Mouse (Mus musculus): Measurements from ENCODE around the gene Fsip1. TPM values are rescaled to one million over a fixed set of nuclear protein-coding genes. Genes with fewer than 3 reads are reported as not detected.

The Fsip1 gene
- polyA plus RNA-seq, 1 experiment = 3.1 TPM

- no peak for TF ChIP-seq CTCF (IDR thresholded peaks at IDR 0.05; ENCODE audit: low read depth, low read length)
- no peak for TF ChIP-seq EP300 (IDR thresholded peaks at IDR 0.05; ENCODE audit: insufficient read depth, low read depth, low read length)
- no peak for TF ChIP-seq POLR2A (IDR thresholded peaks at IDR 0.05; ENCODE audit: insufficient read depth, low read length)
- H3K9me3 ChIP-seq (replicated peaks; ENCODE audit: control insufficient read depth, insufficient read depth, low read length, poor library complexity, severe bottlenecking) = no peaks in the 10 kb centered on the region
- no peaks in the 10 kb centered on the region for H3K27me3 ChIP-seq (ENCODE audit: control insufficient read depth, insufficient read depth, low read length, poor library complexity, severe bottlenecking)
- no peak overlapping the region for H3K27ac ChIP-seq (ENCODE audit: insufficient read depth, low read length)
- no peak overlapping the region for H3K4me3 ChIP-seq (ENCODE audit: low read depth, low read length)
- H3K9ac ChIP-seq (ENCODE audit: low read depth, poor library complexity, severe bottlenecking) = no peak overlapping the region
- no peaks in the 10 kb centered on the region for H3K4me1 ChIP-seq (ENCODE audit: control insufficient read depth, insufficient read depth, low read length)
- no peaks in the 10 kb centered on the region for H3K36me3 ChIP-seq (ENCODE audit: control insufficient read depth, insufficient read depth, low read length, poor library complexity, severe bottlenecking)
Observed at GRCm38 (mm10) chr2:118139261-118139660, 117.5 kb downstream of the Fsip1 start.

- no peak for TF ChIP-seq POLR2A (IDR thresholded peaks at IDR 0.05; ENCODE audit: insufficient read depth, low read length)
- TF ChIP-seq EP300 (IDR thresholded peaks at IDR 0.05; ENCODE audit: insufficient read depth, low read depth, low read length) = no peak
Observed at GRCm38 (mm10) chr2:118137776-118138175, 119.0 kb downstream of the Fsip1 start.

DNA sequence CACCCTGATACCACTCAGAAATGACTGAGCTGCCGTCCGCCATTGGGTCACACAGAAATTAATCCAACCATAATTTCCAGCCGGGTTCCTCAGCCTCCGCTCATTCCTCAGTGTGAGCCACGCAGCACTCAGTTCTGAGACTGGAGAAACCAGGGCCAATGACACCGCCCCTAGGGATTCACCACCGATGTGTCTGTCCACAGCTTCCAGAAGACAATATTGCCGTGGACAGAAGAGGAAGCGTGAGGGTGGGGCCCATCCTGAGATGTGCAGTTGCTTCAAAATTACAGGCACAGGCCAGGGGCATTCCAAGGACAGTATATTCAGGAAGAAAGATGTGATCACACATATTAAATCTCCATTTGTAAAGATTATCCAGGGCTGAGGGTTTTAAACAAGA lies 119.7 kb downstream of the Fsip1 start:
- H3K27ac ChIP-seq (ENCODE audit: insufficient read depth, low read length) = no peak overlapping the region
- no peak overlapping the region for H3K4me3 ChIP-seq (ENCODE audit: low read depth, low read length)
- no peaks in the 10 kb centered on the region for H3K36me3 ChIP-seq (ENCODE audit: control insufficient read depth, insufficient read depth, low read length, poor library complexity, severe bottlenecking)
- TF ChIP-seq CTCF (IDR thresholded peaks at IDR 0.05; ENCODE audit: low read depth, low read length) = no peak
- TF ChIP-seq POLR2A (IDR thresholded peaks at IDR 0.05; ENCODE audit: insufficient read depth, low read length) = no peak
- TF ChIP-seq EP300 (IDR thresholded peaks at IDR 0.05; ENCODE audit: insufficient read depth, low read depth, low read length) = no peak
- H3K9me3 ChIP-seq (replicated peaks; ENCODE audit: control insufficient read depth, insufficient read depth, low read length, poor library complexity, severe bottlenecking) = no peaks in the 10 kb centered on the region
- H3K9ac ChIP-seq (ENCODE audit: low read depth, poor library complexity, severe bottlenecking) = no peak overlapping the region
- no peaks in the 10 kb centered on the region for H3K4me1 ChIP-seq (ENCODE audit: control insufficient read depth, insufficient read depth, low read length)
- H3K27me3 ChIP-seq (ENCODE audit: control insufficient read depth, insufficient read depth, low read length, poor library complexity, severe bottlenecking) = no peaks in the 10 kb centered on the region

More at GRCm38 (mm10) chr2:118137776-118138175, 119.0 kb downstream of the Fsip1 start:
- Histone ChIP-seq H3K9me3 (replicated peaks; ENCODE audit: control insufficient read depth, insufficient read depth, low read length, poor library complexity, severe bottlenecking) (no peaks in the 10 kb centered on the region), H3K4me3 (ENCODE audit: low read depth, low read length) (no peak overlapping the region), H3K4me1 (ENCODE audit: control insufficient read depth, insufficient read depth, low read length) (no peaks in the 10 kb centered on the region), H3K36me3 (ENCODE audit: control insufficient read depth, insufficient read depth, low read length, poor library complexity, severe bottlenecking) (no peaks in the 10 kb centered on the region), H3K27ac (ENCODE audit: insufficient read depth, low read length) (no peak overlapping the region), H3K27me3 (ENCODE audit: control insufficient read depth, insufficient read depth, low read length, poor library complexity, severe bottlenecking) (no peaks in the 10 kb centered on the region), H3K9ac (ENCODE audit: low read depth, poor library complexity, severe bottlenecking) (no peak overlapping the region)

- TF ChIP-seq EP300 (IDR thresholded peaks at IDR 0.05; ENCODE audit: insufficient read depth, low read depth, low read length) (no peak), CTCF (IDR thresholded peaks at IDR 0.05; ENCODE audit: low read depth, low read length) (no peak), POLR2A (IDR thresholded peaks at IDR 0.05; ENCODE audit: insufficient read depth, low read length) (no peak)
- H3K9ac ChIP-seq (ENCODE audit: low read depth, poor library complexity, severe bottlenecking) = no peak overlapping the region
- no peaks in the 10 kb centered on the region for H3K36me3 ChIP-seq (ENCODE audit: control insufficient read depth, insufficient read depth, low read length, poor library complexity, severe bottlenecking)
- H3K27ac ChIP-seq (ENCODE audit: insufficient read depth, low read length) = no peak overlapping the region
- no peaks in the 10 kb centered on the region for H3K4me1 ChIP-seq (ENCODE audit: control insufficient read depth, insufficient read depth, low read length)
- H3K4me3 ChIP-seq (ENCODE audit: low read depth, low read length) = no peak overlapping the region
- H3K27me3 ChIP-seq (ENCODE audit: control insufficient read depth, insufficient read depth, low read length, poor library complexity, severe bottlenecking) = no peaks in the 10 kb centered on the region
- H3K9me3 ChIP-seq (replicated peaks; ENCODE audit: control insufficient read depth, insufficient read depth, low read length, poor library complexity, severe bottlenecking) = no peaks in the 10 kb centered on the region
Observed at GRCm38 (mm10) chr2:118128313-118128712, 128.5 kb downstream of the Fsip1 start.

GRCm38 (mm10) chr2:118127516-118128288 lies 129.1 kb downstream of the Fsip1 start:
- Histone ChIP-seq H3K27me3 (ENCODE audit: control insufficient read depth, insufficient read depth, low read length, poor library complexity, severe bottlenecking) (no peaks in the 10 kb centered on the region), H3K36me3 (ENCODE audit: control insufficient read depth, insufficient read depth, low read length, poor library complexity, severe bottlenecking) (no peaks in the 10 kb centered on the region), H3K9me3 (replicated peaks; ENCODE audit: control insufficient read depth, insufficient read depth, low read length, poor library complexity, severe bottlenecking) (no peaks in the 10 kb centered on the region), H3K4me1 (ENCODE audit: control insufficient read depth, insufficient read depth, low read length) (no peaks in the 10 kb centered on the region), H3K9ac (ENCODE audit: low read depth, poor library complexity, severe bottlenecking) (no peak overlapping the region), H3K4me3 (ENCODE audit: low read depth, low read length) (no peak overlapping the region), H3K27ac (ENCODE audit: insufficient read depth, low read length) (no peak overlapping the region)
- no peak for TF ChIP-seq CTCF (IDR thresholded peaks at IDR 0.05; ENCODE audit: low read depth, low read length)
- no peak for TF ChIP-seq POLR2A (IDR thresholded peaks at IDR 0.05; ENCODE audit: insufficient read depth, low read length)
- no peak for TF ChIP-seq EP300 (IDR thresholded peaks at IDR 0.05; ENCODE audit: insufficient read depth, low read depth, low read length)

GRCm38 (mm10) chr2:118125943-118126470 lies 130.8 kb downstream of the Fsip1 start:
- Histone ChIP-seq H3K27ac (ENCODE audit: insufficient read depth, low read length) (no peak overlapping the region), H3K36me3 (ENCODE audit: control insufficient read depth, insufficient read depth, low read length, poor library complexity, severe bottlenecking) (no peaks in the 10 kb centered on the region)

More at GRCm38 (mm10) chr2:118125943-118126470, 130.8 kb downstream of the Fsip1 start:
- H3K9ac ChIP-seq (ENCODE audit: low read depth, poor library complexity, severe bottlenecking) = no peak overlapping the region
- H3K4me1 ChIP-seq (ENCODE audit: control insufficient read depth, insufficient read depth, low read length) = no peaks in the 10 kb centered on the region
- no peaks in the 10 kb centered on the region for H3K9me3 ChIP-seq (replicated peaks; ENCODE audit: control insufficient read depth, insufficient read depth, low read length, poor library complexity, severe bottlenecking)
- TF ChIP-seq EP300 (IDR thresholded peaks at IDR 0.05; ENCODE audit: insufficient read depth, low read depth, low read length) (no peak), POLR2A (IDR thresholded peaks at IDR 0.05; ENCODE audit: insufficient read depth, low read length) (no peak), CTCF (IDR thresholded peaks at IDR 0.05; ENCODE audit: low read depth, low read length) (no peak)
- H3K27me3 ChIP-seq (ENCODE audit: control insufficient read depth, insufficient read depth, low read length, poor library complexity, severe bottlenecking) = no peaks in the 10 kb centered on the region
- H3K4me3 ChIP-seq (ENCODE audit: low read depth, low read length) = no peak overlapping the region
